Mouse (Mus musculus) frontal cortex, postnatal 25 days (tissue): Measurements from ENCODE around the gene Hdac1.

Experiments used
- DNase-seq, 2 experiments: peaks; one replicate each; pipeline ENCODE4 v3.0.0; 2022; ENCODE audit warnings: low spot score in 2 of 2

Hdac1 gene

GRCm38 (mm10) chr4:129476047-129476446 is 66.5 kb downstream of the Hdac1 start:
- no peak for DNase-seq
